Mouse (Mus musculus): ENCODE measurements at regions not wholly inside any gene's neighbourhood (a gene's known extent, or its start where the extent isn't known, plus 50 kb on each side); places are given as distances from the start of the nearest gene placed in this dataset.

DNA sequence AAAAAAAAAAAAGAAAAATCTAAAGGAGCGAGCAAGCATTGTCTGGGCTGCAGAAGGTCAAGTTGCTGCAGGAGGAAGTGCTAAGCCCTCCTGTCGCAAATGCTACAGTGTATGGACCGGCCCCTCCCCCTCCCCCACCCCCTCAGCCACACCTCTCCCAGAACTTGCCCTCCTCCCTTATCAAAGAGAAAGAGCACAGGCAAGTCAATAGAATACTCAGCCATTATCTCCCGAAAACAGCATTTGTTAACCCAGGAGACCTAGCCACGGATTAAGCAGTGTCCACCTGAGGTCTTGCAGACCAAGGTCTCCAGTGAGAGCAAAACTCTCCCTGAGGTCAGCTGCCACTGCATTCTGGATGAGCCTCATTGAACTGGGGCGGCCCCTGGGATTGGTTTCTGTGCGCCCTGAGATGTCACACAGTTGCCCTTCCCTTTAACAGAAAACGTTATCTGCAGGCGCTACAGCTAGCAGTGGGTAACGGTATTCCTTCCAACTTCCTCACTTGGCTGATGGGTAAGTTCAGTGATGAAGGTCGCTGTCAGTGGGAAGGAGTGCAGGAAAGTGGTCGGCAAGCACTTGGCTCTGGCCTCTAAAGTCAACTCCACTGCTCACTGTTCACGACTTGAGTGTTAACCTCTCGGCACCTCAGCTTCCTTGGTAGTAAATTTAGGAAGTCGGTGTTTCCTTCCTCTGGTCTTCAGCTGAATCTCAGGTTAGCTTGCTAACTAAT, 68.0 kb upstream of the Bach2 start:
- TF ChIP-seq CTCF (IDR thresholded peaks at IDR 0.05; ENCODE audit: control insufficient read depth, insufficient read depth, low read length) (no peak), POLR2A (IDR thresholded peaks at IDR 0.05; ENCODE audit: borderline replicate concordance, control insufficient read depth, low read depth, low read length) (no peak)
